Mouse (Mus musculus): ENCODE measurements around the gene 1700024P04Rik. TPM values are rescaled to one million over a fixed set of nuclear protein-coding genes. Genes with fewer than 3 reads are reported as not detected.

1700024P04Rik gene
- polyA plus RNA-seq, 1 experiment, result not detected

Other genes with a start within 250 kb of the 1700024P04Rik start
- 7.8 and 14.1 TPM in 2 replicates for gene Fcho2, start 169.1 kb downstream of the 1700024P04Rik start, polyA plus RNA-seq (2012; rRNA removed)
- 13.6 and 23.1 TPM in 2 replicates for gene Tnpo1, start 58.2 kb downstream of the 1700024P04Rik start, polyA plus RNA-seq (2012; rRNA removed)
- 0.82 and 1.6 TPM in 2 replicates for gene Zfp366, start 200.3 kb upstream of the 1700024P04Rik start, polyA plus RNA-seq (2012; rRNA removed)

Measured in large intestine, adult 2 months (tissue).